Comparison of ENCODE assay signal across 31 mouse cellular contexts in genomic region chr5:52044101-52044500, GRCm38 (mm10).
"Had no signal": no experiment of that assay in that cellular context is flagged by ENCODE, and none has a peak within 500 bp of the region (broad histone marks: within the 10 kb centered on the region; RNA-seq: fewer than 3 reads in every experiment).

No protein-coding gene starts in this region.

- H3K4me1 ChIP-seq: limb, embryonic 10.5 days; limb, embryonic 12.5 days; limb, embryonic 15.5 days; megakaryocyte, embryonic 14.5 days; midbrain, embryonic 10.5 days; midbrain, embryonic 12.5 days; midbrain, embryonic 13.5 days; midbrain, embryonic 15.5 days; neural tube, embryonic 12.5 days had no signal

- H3K9ac ChIP-seq: limb, embryonic 12.5 days; limb, embryonic 13.5 days; limb, embryonic 15.5 days; liver, embryonic 12.5 days; liver, embryonic 13.5 days; liver, embryonic 14.5 days; liver, embryonic 15.5 days; liver, postnatal 0 days; lung, embryonic 14.5 days; lung, embryonic 15.5 days; midbrain, embryonic 12.5 days; midbrain, embryonic 13.5 days; midbrain, embryonic 15.5 days; neural tube, embryonic 12.5 days had no signal

- H3K27ac ChIP-seq: limb, embryonic 10.5 days; limb, embryonic 12.5 days; limb, embryonic 13.5 days; limb, embryonic 15.5 days; liver, embryonic 12.5 days; liver, embryonic 13.5 days; liver, embryonic 14.5 days; liver, embryonic 15.5 days; lung, embryonic 15.5 days; macrophage; midbrain, embryonic 10.5 days; midbrain, embryonic 12.5 days; midbrain, embryonic 13.5 days; midbrain, embryonic 15.5 days; neural tube, embryonic 12.5 days had no signal

- H3K36me3 ChIP-seq: limb, embryonic 10.5 days; limb, embryonic 12.5 days; limb, embryonic 13.5 days; limb, embryonic 15.5 days; liver, embryonic 12.5 days; liver, embryonic 13.5 days; liver, embryonic 15.5 days; lung, embryonic 15.5 days; midbrain, embryonic 10.5 days; midbrain, embryonic 12.5 days; midbrain, embryonic 13.5 days; midbrain, embryonic 15.5 days; neural tube, embryonic 12.5 days had no signal

- DNase-seq: left cerebral cortex, postnatal 4 days; liver; liver, embryonic 13.5 days; liver, postnatal 0 days; lung, adult 18-20 months; lung, adult 2 months; lung, embryonic 14.5 days; lung, postnatal 10 days; lung, postnatal 36 days; lung, postnatal 4 days; midbrain, embryonic 14.5 days had no signal

- H3K4me2 ChIP-seq: limb, embryonic 12.5 days; limb, embryonic 13.5 days; limb, embryonic 15.5 days; liver, embryonic 11.5 days; liver, embryonic 12.5 days; liver, embryonic 13.5 days; liver, embryonic 15.5 days; lung, embryonic 14.5 days; lung, embryonic 15.5 days; midbrain, embryonic 11.5 days; midbrain, embryonic 12.5 days; midbrain, embryonic 13.5 days; midbrain, embryonic 15.5 days; neural tube, embryonic 12.5 days had no signal

- H3K9me3 ChIP-seq: limb, embryonic 10.5 days; limb, embryonic 12.5 days; limb, embryonic 13.5 days; limb, embryonic 15.5 days; liver, embryonic 12.5 days; liver, embryonic 13.5 days; liver, embryonic 15.5 days; lung, embryonic 15.5 days; megakaryocyte, embryonic 14.5 days; midbrain, embryonic 10.5 days; midbrain, embryonic 12.5 days; midbrain, embryonic 13.5 days; midbrain, embryonic 15.5 days; neural tube, embryonic 12.5 days had no signal

- H3K4me3 ChIP-seq: limb, embryonic 10.5 days; limb, embryonic 12.5 days; limb, embryonic 13.5 days; limb, embryonic 15.5 days; liver, embryonic 12.5 days; liver, embryonic 13.5 days; liver, embryonic 15.5 days; lung, embryonic 15.5 days; midbrain, embryonic 10.5 days; midbrain, embryonic 12.5 days; midbrain, embryonic 13.5 days; midbrain, embryonic 15.5 days; myocyte; neural tube, embryonic 12.5 days had no signal

- H3K27me3 ChIP-seq: limb, embryonic 12.5 days; limb, embryonic 13.5 days; limb, embryonic 15.5 days; liver, embryonic 12.5 days; liver, embryonic 13.5 days; liver, embryonic 15.5 days; lung, embryonic 15.5 days; midbrain, embryonic 12.5 days; midbrain, embryonic 13.5 days; midbrain, embryonic 15.5 days; neural tube, embryonic 12.5 days had no signal

- ATAC-seq: liver, embryonic 12.5 days; liver, postnatal 0 days; lung, postnatal 0 days; midbrain, embryonic 13.5 days; midbrain, embryonic 15.5 days; midbrain, embryonic 16.5 days had no signal
